Mouse (Mus musculus): ENCODE data around the gene Ablim1. TPM values are rescaled to one million over a fixed set of nuclear protein-coding genes. Genes with fewer than 3 reads are reported as not detected.

The Ablim1 gene
- polyA plus RNA-seq, 1 experiment from 2014 or later = 11.6 TPM

GRCm38 (mm10) chr19:57010064-57010463, 304.7 kb downstream of the Ablim1 start:
- no peak for DNase-seq (ENCODE audit: low spot score)

DNA sequence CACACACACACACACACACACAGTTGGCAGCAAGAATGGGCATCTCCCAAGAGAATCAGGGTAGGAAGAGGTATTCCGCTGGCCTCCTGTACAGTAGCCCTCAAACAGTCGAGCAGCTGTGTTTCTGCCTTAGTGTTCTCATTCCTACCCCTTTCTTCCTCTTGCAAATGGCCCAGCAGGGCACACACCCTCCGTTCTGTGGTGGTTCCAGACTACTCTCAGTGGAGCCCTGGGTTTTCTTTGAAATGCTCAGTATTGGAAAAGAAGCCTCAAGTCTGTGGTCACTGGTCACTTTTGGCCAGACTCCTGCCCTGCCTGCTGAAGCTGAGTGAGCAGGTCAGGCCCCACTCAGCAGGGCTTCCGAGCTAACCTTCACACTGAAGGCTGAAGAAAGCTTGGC, 305.1 kb downstream of the Ablim1 start:
- no peaks in the 10 kb centered on the region for H3K9me3 ChIP-seq (ENCODE audit: control insufficient read depth, low read length)
- H3K36me3 ChIP-seq (ENCODE audit: control insufficient read depth, insufficient read depth, low read length) = no peaks in the 10 kb centered on the region
- WGBS = 63% methylated on average over 4 of the region's 4 CpGs
- no peak overlapping the region for H3K4me3 ChIP-seq (ENCODE audit: low read depth, low read length)
- DNase-seq (ENCODE audit: low spot score) (no peak), ATAC-seq (replicated peaks; ENCODE audit: low FRiP score) (no peak)
- H3K4me1 ChIP-seq (replicated peaks; ENCODE audit: control insufficient read depth, insufficient read depth, low read length) = no peaks in the 10 kb centered on the region; the same call in 1 of the 2 replicates
- H3K27ac ChIP-seq (ENCODE audit: low read depth, low read length) = no peak overlapping the region
- peaks cover 30% of the 10 kb centered on the region for H3K27me3 ChIP-seq (replicated peaks; ENCODE audit: control insufficient read depth, insufficient read depth, low read length)
- H3K9ac ChIP-seq (ENCODE audit: low read depth, low read length) = no peak overlapping the region
- H3K4me2 ChIP-seq = no peak overlapping the region

More at GRCm38 (mm10) chr19:57010064-57010463, 304.7 kb downstream of the Ablim1 start:
- Histone ChIP-seq H3K9me3 (ENCODE audit: control insufficient read depth, low read length) (no peaks in the 10 kb centered on the region), H3K27ac (ENCODE audit: low read depth, low read length) (no peak overlapping the region), H3K4me3 (ENCODE audit: low read depth, low read length) (no peak overlapping the region), H3K9ac (ENCODE audit: low read depth, low read length) (no peak overlapping the region), H3K27me3 (replicated peaks; ENCODE audit: control insufficient read depth, insufficient read depth, low read length) (peaks cover 30% of the 10 kb centered on the region), H3K36me3 (ENCODE audit: control insufficient read depth, insufficient read depth, low read length) (no peaks in the 10 kb centered on the region), H3K4me2 (no peak overlapping the region), H3K4me1 (replicated peaks; ENCODE audit: control insufficient read depth, insufficient read depth, low read length) (no peaks in the 10 kb centered on the region; the same call in 1 of the 2 replicates)
- WGBS = 51% methylated on average over 4 of the region's 4 CpGs
- no peak for ATAC-seq (replicated peaks; ENCODE audit: low FRiP score)

DNA sequence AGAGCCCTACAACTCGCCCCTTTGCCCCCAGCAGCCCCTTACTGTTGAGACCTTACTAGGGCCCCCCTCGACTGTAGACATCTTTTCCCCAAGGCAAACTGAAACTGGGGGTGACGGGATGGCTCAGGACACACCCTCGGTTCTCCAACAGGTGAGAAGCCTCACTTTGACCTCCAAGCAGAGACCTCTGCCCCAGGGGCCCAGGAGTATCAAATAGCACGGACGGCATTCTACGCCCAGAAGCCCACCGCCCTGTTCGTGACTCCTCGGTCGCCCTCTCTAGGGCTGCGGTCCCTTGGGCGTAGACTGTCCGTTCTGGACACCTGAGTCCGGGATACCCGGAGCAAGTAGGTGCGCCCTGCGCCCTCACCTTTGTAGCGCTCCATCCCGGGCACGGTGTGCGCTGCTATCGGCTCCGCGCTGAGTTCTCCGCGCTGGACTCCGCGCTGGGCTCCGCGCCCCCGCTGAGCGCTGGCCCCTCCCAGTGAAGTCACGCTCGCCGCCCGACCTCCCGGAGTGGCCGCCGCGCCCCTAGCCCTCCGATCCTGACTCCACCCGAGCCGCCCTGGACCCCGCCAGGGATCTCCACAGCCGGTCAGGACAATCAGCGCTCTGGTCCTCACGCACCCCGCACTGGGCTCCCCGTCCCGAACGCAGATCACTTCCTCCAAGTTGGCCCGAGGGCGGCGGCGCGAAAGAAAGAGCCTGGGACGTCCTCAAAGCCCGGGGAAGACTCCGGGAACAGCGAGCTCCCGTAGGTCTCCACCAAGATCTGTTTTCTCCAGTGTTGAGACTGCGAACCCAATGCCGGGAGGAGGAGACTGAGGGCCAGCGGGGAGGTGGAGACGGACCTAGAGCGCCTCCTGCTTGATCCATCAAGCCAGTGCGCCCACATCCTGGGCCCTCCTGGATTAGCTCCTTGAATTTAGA, 306.7 kb downstream of the Ablim1 start, which contains the start of gene Afap1l2:
Gene Afap1l2 (minus strand): TSS at position 448 of the 930 bp plus-strand sequence.
- 3% methylated on average over 68 of the region's 68 CpGs for WGBS
- H3K27ac ChIP-seq (ENCODE audit: low read depth, low read length) = no peak within 1 kb of the TSS
- ATAC-seq (replicated peaks; ENCODE audit: low FRiP score) = no peak; the same call in 1 of the 2 replicates
- H3K27me3 ChIP-seq (replicated peaks; ENCODE audit: control insufficient read depth, insufficient read depth, low read length) = peaks cover 30% of the 10 kb centered on the region
- H3K4me1 ChIP-seq (replicated peaks; ENCODE audit: control insufficient read depth, insufficient read depth, low read length) = no peaks in the 10 kb centered on the region; the same call in 1 of the 2 replicates
- no peaks in the 10 kb centered on the region for H3K36me3 ChIP-seq (ENCODE audit: control insufficient read depth, insufficient read depth, low read length)
- peak within 1 kb of the TSS; percentile 54 for H3K4me3 ChIP-seq (ENCODE audit: low read depth, low read length)
- H3K9me3 ChIP-seq (ENCODE audit: control insufficient read depth, low read length) = no peaks in the 10 kb centered on the region
- H3K4me2 ChIP-seq = peak within 1 kb of the TSS; percentile 81
- H3K9ac ChIP-seq (ENCODE audit: low read depth, low read length) = no peak within 1 kb of the TSS
- DNase-seq (ENCODE audit: low spot score) = peak; percentile 59

GRCm38 (mm10) chr19:57007291-57007690, 307.4 kb downstream of the Ablim1 start:
- peaks cover 30% of the 10 kb centered on the region for H3K27me3 ChIP-seq (replicated peaks; ENCODE audit: control insufficient read depth, insufficient read depth, low read length)

GRCm38 (mm10) chr19:57006841-57007240, 307.9 kb downstream of the Ablim1 start:
- H3K9me3 ChIP-seq (ENCODE audit: control insufficient read depth, low read length) = no peaks in the 10 kb centered on the region
- no peaks in the 10 kb centered on the region for H3K36me3 ChIP-seq (ENCODE audit: control insufficient read depth, insufficient read depth, low read length)
- no peaks in the 10 kb centered on the region; the same call in 1 of the 2 replicates for H3K4me1 ChIP-seq (replicated peaks; ENCODE audit: control insufficient read depth, insufficient read depth, low read length)
- ATAC-seq (replicated peaks; ENCODE audit: low FRiP score) = no peak
- no peak for DNase-seq (ENCODE audit: low spot score)
- no peak overlapping the region for H3K4me2 ChIP-seq
- no peak overlapping the region for H3K27ac ChIP-seq (ENCODE audit: low read depth, low read length)
- H3K9ac ChIP-seq (ENCODE audit: low read depth, low read length) = no peak overlapping the region
- H3K4me3 ChIP-seq (ENCODE audit: low read depth, low read length) = no peak overlapping the region
- H3K27me3 ChIP-seq (replicated peaks; ENCODE audit: control insufficient read depth, insufficient read depth, low read length) = peaks cover 30% of the 10 kb centered on the region
- whole genome bisulfite sequencing = 72% methylated on average over 13 of the region's 13 CpGs

More at GRCm38 (mm10) chr19:57007291-57007690, 307.4 kb downstream of the Ablim1 start:
- WGBS = 80% methylated on average over 16 of the region's 16 CpGs
- peak overlapping the region; percentile 81 for H3K4me2 ChIP-seq
- H3K4me1 ChIP-seq (replicated peaks; ENCODE audit: control insufficient read depth, insufficient read depth, low read length) = no peaks in the 10 kb centered on the region; the same call in 1 of the 2 replicates
- no peak overlapping the region for H3K27ac ChIP-seq (ENCODE audit: low read depth, low read length)
- no peaks in the 10 kb centered on the region for H3K9me3 ChIP-seq (ENCODE audit: control insufficient read depth, low read length)
- peak overlapping the region; percentile 54; the same call in 1 of the 2 replicates for H3K4me3 ChIP-seq (ENCODE audit: low read depth, low read length)
- DNase-seq (ENCODE audit: low spot score) (no peak), ATAC-seq (replicated peaks; ENCODE audit: low FRiP score) (no peak)
- no peaks in the 10 kb centered on the region for H3K36me3 ChIP-seq (ENCODE audit: control insufficient read depth, insufficient read depth, low read length)
- no peak overlapping the region for H3K9ac ChIP-seq (ENCODE audit: low read depth, low read length)

DNA sequence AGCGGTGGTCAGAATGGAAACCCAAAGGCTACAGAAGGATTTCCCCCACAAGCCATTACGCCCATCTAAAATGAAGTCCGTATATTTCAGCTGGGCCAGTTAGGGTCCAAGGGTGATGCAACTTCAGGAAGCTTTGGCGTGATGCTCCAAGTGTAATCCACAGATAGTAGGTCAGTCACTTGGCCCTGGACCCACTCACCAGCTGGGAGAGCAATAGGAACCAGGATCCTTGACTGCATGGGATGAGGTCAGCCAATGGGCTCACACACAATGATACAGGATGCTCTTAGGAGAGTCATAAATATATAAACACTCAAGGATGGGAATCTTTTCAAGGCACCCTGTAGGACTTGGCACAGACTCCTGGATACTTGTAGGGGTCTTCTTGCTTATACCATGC, 309.7 kb downstream of the Ablim1 start:
- no peaks in the 10 kb centered on the region for H3K9me3 ChIP-seq (ENCODE audit: control insufficient read depth, low read length)
- peaks cover 30% of the 10 kb centered on the region for H3K27me3 ChIP-seq (replicated peaks; ENCODE audit: control insufficient read depth, insufficient read depth, low read length)
- H3K4me1 ChIP-seq (replicated peaks; ENCODE audit: control insufficient read depth, insufficient read depth, low read length) = no peaks in the 10 kb centered on the region; the same call in 1 of the 2 replicates
- H3K9ac ChIP-seq (ENCODE audit: low read depth, low read length) = no peak overlapping the region
- DNase-seq (ENCODE audit: low spot score) (no peak), ATAC-seq (replicated peaks; ENCODE audit: low FRiP score) (no peak)
- no peak overlapping the region for H3K4me2 ChIP-seq
- H3K27ac ChIP-seq (ENCODE audit: low read depth, low read length) = no peak overlapping the region
- no peaks in the 10 kb centered on the region for H3K36me3 ChIP-seq (ENCODE audit: control insufficient read depth, insufficient read depth, low read length)
- WGBS = 85% methylated on average over 4 of the region's 4 CpGs
- H3K4me3 ChIP-seq (ENCODE audit: low read depth, low read length) = no peak overlapping the region

- Histone ChIP-seq H3K36me3 (ENCODE audit: control insufficient read depth, insufficient read depth, low read length) (no peaks in the 10 kb centered on the region), H3K27me3 (replicated peaks; ENCODE audit: control insufficient read depth, insufficient read depth, low read length) (peaks cover 22% of the 10 kb centered on the region), H3K4me2 (no peak overlapping the region), H3K4me3 (ENCODE audit: low read depth, low read length) (no peak overlapping the region), H3K9me3 (ENCODE audit: control insufficient read depth, low read length) (no peaks in the 10 kb centered on the region), H3K9ac (ENCODE audit: low read depth, low read length) (no peak overlapping the region), H3K4me1 (replicated peaks; ENCODE audit: control insufficient read depth, insufficient read depth, low read length) (no peaks in the 10 kb centered on the region; the same call in 1 of the 2 replicates), H3K27ac (ENCODE audit: low read depth, low read length) (no peak overlapping the region)
- DNase-seq (ENCODE audit: low spot score) (no peak), ATAC-seq (replicated peaks; ENCODE audit: low FRiP score) (no peak)
- 51% methylated on average over 7 of the region's 7 CpGs for WGBS
These were observed 311.3 kb downstream of the Ablim1 start for GRCm38 (mm10) chr19:57003460-57003810.

DNA sequence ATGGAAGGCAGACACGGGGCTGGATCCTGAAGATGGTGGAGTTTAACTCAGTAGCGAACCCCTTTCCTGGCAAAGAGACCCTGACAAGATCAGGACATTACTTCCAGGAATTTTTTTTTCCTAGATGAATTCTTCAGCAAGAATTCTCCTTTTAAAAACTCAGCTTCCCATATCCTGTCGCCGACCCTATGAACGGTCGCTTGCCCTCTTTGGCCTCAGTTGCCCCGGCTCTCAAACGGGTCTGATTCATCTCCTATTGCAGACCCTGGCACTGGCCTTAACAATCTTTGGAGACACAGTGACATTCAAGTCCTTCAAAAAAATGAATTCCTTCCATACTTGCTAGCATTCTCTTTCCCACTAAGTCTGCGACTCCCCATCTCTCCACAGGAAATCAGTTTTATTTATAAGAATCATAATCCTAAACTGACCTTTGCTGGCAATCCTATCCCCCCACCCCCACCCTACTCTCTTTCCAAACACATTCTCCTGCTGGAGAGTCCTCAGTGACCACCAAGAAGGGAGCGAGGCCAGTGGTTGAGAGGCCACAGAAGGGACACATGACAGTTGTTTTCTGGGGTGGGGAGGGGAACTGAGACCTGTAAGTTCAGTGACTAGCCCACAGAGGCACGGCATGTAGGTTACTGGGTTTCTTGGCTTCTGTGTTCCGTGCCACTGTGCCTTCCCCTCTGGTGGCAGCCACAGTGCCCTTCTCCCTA, 311.8 kb downstream of the Ablim1 start:
- no peaks in the 10 kb centered on the region for H3K9me3 ChIP-seq (ENCODE audit: control insufficient read depth, low read length)
- no peak for DNase-seq (ENCODE audit: low spot score)
- H3K4me2 ChIP-seq = no peak overlapping the region
- no peak overlapping the region for H3K9ac ChIP-seq (ENCODE audit: low read depth, low read length)
- ATAC-seq (replicated peaks; ENCODE audit: low FRiP score) = no peak
- no peaks in the 10 kb centered on the region; the same call in 1 of the 2 replicates for H3K4me1 ChIP-seq (replicated peaks; ENCODE audit: control insufficient read depth, insufficient read depth, low read length)
- H3K4me3 ChIP-seq (ENCODE audit: low read depth, low read length) = no peak overlapping the region
- H3K36me3 ChIP-seq (ENCODE audit: control insufficient read depth, insufficient read depth, low read length) = no peaks in the 10 kb centered on the region
- 71% methylated on average over 12 of the region's 12 CpGs for WGBS
- H3K27ac ChIP-seq (ENCODE audit: low read depth, low read length) = no peak overlapping the region
- H3K27me3 ChIP-seq (replicated peaks; ENCODE audit: control insufficient read depth, insufficient read depth, low read length) = peaks cover 16% of the 10 kb centered on the region
